Mouse (Mus musculus) small intestine, adult 2 months (tissue): ENCODE measurements around the gene Tbc1d10a.

Experiments used
- CTCF ChIP-seq: fragments of 200-500 bp; IDR thresholded peaks from 2 replicates; pipeline ENCODE4 v1.5.1; 2012; ENCODE audit warnings: low read depth, mild to moderate bottlenecking, control low read depth, inconsistent platforms, low read length, moderate library complexity, mixed read lengths; ENCODE audit not compliant: insufficient replicate concordance, insufficient read length; ENCODE audit errors: extremely low read depth
- POLR2A ChIP-seq: fragments of 200-500 bp; IDR thresholded peaks from 2 replicates; pipeline ENCODE4 v1.6.1; 2012; ENCODE audit warnings: low read depth, mild to moderate bottlenecking, control low read depth, inconsistent platforms, low read length, moderate library complexity

DNA sequence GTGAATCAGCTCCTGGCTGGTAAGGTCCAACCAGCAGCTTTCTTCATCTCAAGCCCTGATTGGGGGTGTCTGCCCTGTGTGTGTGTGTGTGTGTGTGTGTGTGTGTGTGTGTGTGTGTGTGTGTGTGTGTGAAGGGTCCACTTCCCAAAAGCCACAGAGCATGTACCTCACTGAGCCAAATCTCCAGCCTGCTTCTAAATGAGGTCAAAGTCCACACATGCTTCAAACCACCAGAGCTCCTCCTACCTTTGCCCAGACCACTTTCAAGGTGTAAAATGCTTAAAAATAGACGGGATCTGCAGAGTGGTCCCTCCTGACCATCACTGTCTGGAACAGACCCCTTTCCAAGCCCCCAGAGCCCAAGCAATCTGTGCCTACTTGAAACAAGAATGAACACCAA, 76.7 kb downstream of the Tbc1d10a start:
- TF ChIP-seq CTCF (no peak), POLR2A (no peak)
